Mouse (Mus musculus) stomach, postnatal 0 days (tissue): Measurements from ENCODE around the gene Ptf1a. TPM values are rescaled to one million over a fixed set of nuclear protein-coding genes. Genes with fewer than 3 reads are reported as not detected.

Experiments used
- ATAC-seq: fragments of 200-750 bp; cut with Nextera tagmentation; 2 replicates; pipeline ENCODE4 v1.8.0; 2017; ENCODE audit not compliant: low FRiP score, low TSS enrichment
- DNase-seq: peaks from one replicate; pipeline ENCODE4 v3.0.0-alpha.2; 2016; ENCODE audit warnings: low spot score
- H3K27ac ChIP-seq: fragments of 300-500 bp; sonication (generic); replicated peaks from 2 replicates; pipeline ENCODE4 v1.5.1; 2014; ENCODE audit warnings: mild to moderate bottlenecking, control low read depth
- H3K27me3 ChIP-seq: fragments of 300-500 bp; sonication (generic); 2 replicates; pipeline ENCODE4 v1.6.1; 2014; ENCODE audit warnings: low read length; ENCODE audit not compliant: control insufficient read depth, insufficient read depth
- H3K36me3 ChIP-seq: fragments of 300-500 bp; sonication (generic); 2 replicates; pipeline ENCODE4 v1.6.1; 2014; ENCODE audit warnings: low read length, mixed read lengths; ENCODE audit not compliant: control insufficient read depth, insufficient read depth
- H3K4me1 ChIP-seq: fragments of 300-500 bp; sonication (generic); replicated peaks from 2 replicates; pipeline ENCODE4 v1.6.1; 2014; ENCODE audit warnings: antibody characterized with exemption; ENCODE audit not compliant: control insufficient read depth, insufficient read depth
- H3K4me2 ChIP-seq: fragments of 300-500 bp; sonication (generic); replicated peaks from 2 replicates; pipeline ENCODE4 v1.6.1; 2014; ENCODE audit warnings: low read depth, mild to moderate bottlenecking, control low read depth, moderate library complexity
- H3K4me3 ChIP-seq: fragments of 300-500 bp; sonication (generic); 2 replicates; pipeline ENCODE4 v1.5.1; 2014; ENCODE audit warnings: low read depth, low read length, control low read depth
- H3K9ac ChIP-seq: fragments of 300-500 bp; sonication (generic); 2 replicates; pipeline ENCODE4 v1.6.1; 2014; ENCODE audit warnings: mild to moderate bottlenecking, low read length, control low read depth, mixed read lengths
- H3K9me3 ChIP-seq: fragments of 300-500 bp; sonication (generic); 2 replicates; pipeline ENCODE4 v1.6.1; 2016; ENCODE audit warnings: low read length; ENCODE audit not compliant: control insufficient read depth
- CTCF ChIP-seq: IDR thresholded peaks from 2 replicates; pipeline ENCODE4 v1.5.1; 2016; ENCODE audit warnings: antibody characterized with exemption, low read depth, mild to moderate bottlenecking, moderate library complexity
- EP300 ChIP-seq: optimal IDR thresholded peaks from 2 replicates; pipeline ENCODE3; 2016; ENCODE audit warnings: antibody characterized with exemption
- WGBS: fragments of 180-500 bp; shearing (Covaris S2); extraction: QIAGEN DNeasy Blood & Tissue Kit; methylation state at CpG from one replicate; pipeline ENCODE4 v1.1.7; 2014; 5-methylcytosine and 5-hydroxymethylcytosine counted together
- polyA plus RNA-seq: library from polyadenylated mRNA; unstranded; fragments of >200 nt; fragmentation: Nextera tagmentation; extraction: Ambion mirVana; gene quantifications from 2 replicates; pipeline ENCODE4 v1.2.1, GENCODE M21; 2015

Ptf1a gene
- polyA plus RNA-seq, 1 experiment from 2014 or later: 0.82 TPM

DNA sequence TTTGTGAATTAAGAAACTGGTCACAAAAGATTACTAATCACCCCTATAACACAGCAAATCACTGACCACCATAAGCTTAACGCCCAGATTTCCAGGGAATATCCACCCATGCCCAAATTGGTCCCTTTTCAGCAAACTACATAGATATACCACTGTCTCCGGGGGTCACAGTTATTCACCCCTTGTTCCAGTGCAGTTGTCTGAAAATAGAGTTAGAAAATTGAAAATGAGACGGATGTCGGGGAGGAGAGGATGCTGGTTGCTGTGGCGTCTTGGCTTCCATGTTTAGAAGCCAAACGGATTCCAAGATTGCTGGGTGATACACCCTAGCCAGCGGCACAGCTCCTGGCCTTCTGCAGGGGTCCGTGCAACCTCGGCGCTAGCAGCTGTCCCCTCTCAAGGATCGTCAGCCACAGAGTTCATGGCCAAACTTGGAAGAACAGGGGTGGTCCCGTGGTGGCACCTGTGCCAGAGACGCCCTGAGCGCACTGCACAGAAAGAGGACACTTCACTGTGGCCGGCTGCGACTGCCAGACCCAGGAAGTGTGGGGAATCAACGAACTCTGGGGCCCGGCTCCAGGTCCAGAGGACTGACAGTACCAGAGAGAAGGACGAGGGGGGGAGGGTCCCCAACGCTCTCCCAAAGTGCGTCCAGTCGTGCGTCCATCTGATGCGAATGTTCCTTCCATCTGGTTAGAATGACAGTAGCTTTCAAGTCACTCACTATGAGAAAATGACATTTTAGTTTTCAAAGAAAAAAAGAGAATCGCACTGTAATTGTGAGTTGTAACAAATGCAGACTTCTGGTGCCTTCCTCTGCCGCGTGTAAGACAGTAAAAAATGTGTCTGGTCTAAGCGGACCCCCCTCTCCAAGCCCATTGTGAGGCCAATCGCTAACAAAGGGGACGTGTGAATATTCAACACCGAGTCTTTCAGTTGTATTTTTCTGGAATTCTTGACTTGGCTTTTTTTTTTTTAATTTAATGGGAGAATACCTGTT, 15.5 kb upstream of the Ptf1a start:
- 8% methylated on average over 31 of the region's 31 CpGs for WGBS
- Histone ChIP-seq H3K4me2 (no peak overlapping the region), H3K9ac (no peak overlapping the region), H3K27ac (no peak overlapping the region), H3K27me3 (peaks cover 27% of the 10 kb centered on the region; the same call in 1 of the 2 replicates), H3K4me3 (no peak overlapping the region), H3K9me3 (no peaks in the 10 kb centered on the region), H3K36me3 (no peaks in the 10 kb centered on the region), H3K4me1 (no peaks in the 10 kb centered on the region)
- TF ChIP-seq CTCF (no peak), EP300 (no peak)
- no peak for ATAC-seq
- DNase-seq: no peak

DNA sequence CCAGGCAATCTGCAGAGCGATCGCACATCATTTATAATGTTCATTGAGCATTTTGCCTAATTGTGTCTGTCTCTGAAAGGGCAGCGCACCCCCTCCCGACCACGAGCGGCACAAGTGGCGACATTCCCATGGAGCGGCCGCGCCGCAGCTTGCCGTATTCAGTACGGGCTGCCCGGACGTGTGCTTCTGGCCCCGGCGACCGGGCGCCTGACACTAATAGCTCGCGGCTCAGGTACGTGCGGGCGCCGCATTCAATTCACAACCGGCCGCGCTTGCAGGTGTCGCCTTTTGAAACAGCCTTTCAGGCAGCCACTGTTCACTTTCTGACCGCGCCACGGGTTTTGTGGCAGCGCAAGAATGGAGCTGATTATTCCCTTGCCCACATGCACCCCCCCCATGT, 14.7 kb upstream of the Ptf1a start:
- no peak overlapping the region for H3K4me2 ChIP-seq
- H3K4me3 ChIP-seq: no peak overlapping the region
- no peak for DNase-seq
- H3K27ac ChIP-seq: no peak overlapping the region
- no peak for ATAC-seq
- peaks cover 27% of the 10 kb centered on the region; the same call in 1 of the 2 replicates for H3K27me3 ChIP-seq
- no peak overlapping the region for H3K9ac ChIP-seq
- TF ChIP-seq EP300 (no peak), CTCF (no peak)
- 1% methylated on average over 33 of the region's 33 CpGs for WGBS
- no peaks in the 10 kb centered on the region for H3K9me3 ChIP-seq
- H3K4me1 ChIP-seq: no peaks in the 10 kb centered on the region
- no peaks in the 10 kb centered on the region for H3K36me3 ChIP-seq

DNA sequence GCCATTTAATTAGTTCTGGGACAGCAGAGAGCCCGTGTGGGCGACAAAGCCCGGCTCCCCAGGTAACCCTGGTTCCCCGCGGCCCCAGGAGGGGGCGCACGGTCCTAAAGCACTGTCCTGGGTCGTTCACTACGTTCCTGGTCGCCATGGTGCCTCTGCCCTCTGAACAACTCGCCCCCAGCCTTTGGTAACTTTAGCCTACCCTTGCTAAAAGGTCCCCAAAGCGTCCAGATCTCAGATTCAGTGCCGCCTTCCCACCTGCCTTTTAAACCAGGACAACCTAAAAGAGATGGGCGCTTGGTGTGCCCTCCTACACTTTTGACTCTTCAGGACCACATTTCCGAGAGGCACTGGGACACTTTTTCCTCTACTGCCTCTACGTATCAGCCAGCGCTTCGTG, 14.3 kb upstream of the Ptf1a start:
- 1% methylated on average over 18 of the region's 18 CpGs for WGBS

DNA sequence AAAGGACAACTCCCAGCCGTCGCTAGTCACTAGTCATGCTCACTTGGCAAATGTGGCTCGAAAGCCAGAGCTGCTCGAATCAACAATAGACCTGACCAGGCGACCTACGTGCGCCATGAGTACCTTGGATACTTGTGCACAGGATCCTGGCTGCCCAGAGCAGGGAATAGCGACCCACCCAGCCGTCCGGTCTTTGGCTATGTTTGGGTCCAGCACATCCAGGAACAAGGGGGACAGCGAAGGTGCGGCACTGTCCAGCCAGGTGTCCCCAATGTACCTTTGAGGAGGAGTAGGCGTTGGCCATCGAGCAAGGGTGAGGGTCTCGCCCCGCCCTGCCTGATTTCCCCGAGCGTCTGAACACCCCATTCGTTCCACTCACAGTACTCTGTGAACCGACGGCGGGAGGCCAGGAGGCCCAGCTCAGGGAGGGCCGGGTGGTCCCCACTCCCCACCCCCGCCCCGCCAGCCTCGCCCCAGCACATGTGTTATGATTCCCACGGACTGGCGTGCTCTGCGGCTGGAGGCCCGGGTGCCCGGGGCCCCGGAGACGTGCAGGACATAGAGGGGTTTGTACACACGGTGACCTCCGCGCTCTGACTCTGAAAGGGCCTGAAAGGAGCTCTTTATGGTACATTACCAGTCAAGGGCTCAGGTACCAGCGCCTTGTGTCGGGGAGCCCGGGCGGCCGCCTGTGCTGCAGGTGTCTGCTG, 13.7 kb upstream of the Ptf1a start:
- 0 out of 2 replicates have a peak, but pooled peaks have one; percentile 18 for ATAC-seq
- Histone ChIP-seq H3K4me2 (no peak overlapping the region), H3K4me3 (no peak overlapping the region)

More for the DNA sequence above, 14.3 kb upstream of the Ptf1a start:
- H3K4me2 ChIP-seq: no peak overlapping the region
- no peak overlapping the region for H3K9ac ChIP-seq
- no peaks in the 10 kb centered on the region for H3K36me3 ChIP-seq
- DNase-seq (peak; percentile 26), ATAC-seq (no peak)
- TF ChIP-seq EP300 (no peak), CTCF (peak; percentile 49)
- no peak overlapping the region for H3K4me3 ChIP-seq
- no peaks in the 10 kb centered on the region for H3K9me3 ChIP-seq
- no peak overlapping the region for H3K27ac ChIP-seq
- H3K4me1 ChIP-seq: no peaks in the 10 kb centered on the region
- peaks cover 27% of the 10 kb centered on the region; the same call in 1 of the 2 replicates for H3K27me3 ChIP-seq

DNA sequence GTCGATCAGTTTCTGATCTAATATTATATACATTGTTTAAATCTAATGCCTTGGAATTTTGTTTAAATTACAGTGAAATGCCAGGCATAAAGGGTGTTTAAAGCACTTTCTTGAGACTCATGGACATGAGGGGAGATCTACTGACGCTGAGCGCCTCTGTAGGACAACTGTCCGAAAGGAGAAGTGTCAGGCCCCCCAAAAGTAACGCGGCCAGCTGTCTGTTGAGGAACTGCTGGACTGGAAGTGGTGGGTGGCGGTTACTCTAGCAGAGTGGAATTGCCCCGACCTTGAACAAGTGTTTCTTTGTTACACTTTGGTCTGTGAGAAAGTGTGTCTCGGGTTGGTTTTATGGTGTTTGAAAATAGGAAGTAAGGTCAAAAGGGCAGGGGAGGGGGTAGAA, 1.1 kb upstream of the Ptf1a start:
- peaks cover 23% of the 10 kb centered on the region for H3K27me3 ChIP-seq
- no peak overlapping the region for H3K4me2 ChIP-seq
- no peak overlapping the region for H3K9ac ChIP-seq
- no peak overlapping the region for H3K4me3 ChIP-seq
- TF ChIP-seq CTCF (no peak), EP300 (no peak)
- no peaks in the 10 kb centered on the region for H3K4me1 ChIP-seq
- no peak for DNase-seq
- H3K36me3 ChIP-seq: no peaks in the 10 kb centered on the region
- H3K27ac ChIP-seq: no peak overlapping the region
- WGBS: 4% methylated on average over 9 of the region's 9 CpGs
- ATAC-seq: no peak
- H3K9me3 ChIP-seq: no peaks in the 10 kb centered on the region

More for the DNA sequence above, 13.7 kb upstream of the Ptf1a start:
- no peak for TF ChIP-seq CTCF
- no peak for TF ChIP-seq EP300
- Histone ChIP-seq H3K4me1 (no peaks in the 10 kb centered on the region), H3K27ac (no peak overlapping the region), H3K9me3 (no peaks in the 10 kb centered on the region), H3K36me3 (no peaks in the 10 kb centered on the region), H3K9ac (no peak overlapping the region), H3K27me3 (peaks cover 27% of the 10 kb centered on the region; the same call in 1 of the 2 replicates)
- DNase-seq: no peak
- WGBS: 4% methylated on average over 41 of the region's 41 CpGs
